Mouse (Mus musculus) embryonic stem cell, embryonic (primary cell): ENCODE measurements around the gene Gm9945.

Experiments used
- CTCF ChIA-PET, 4 experiments: fragments of 300-600 bp in 2 of 4; fragments of 350-600 bp in 2 of 4; sonication (Branson Sonifier 250); formaldehyde crosslinking; loops; one replicate each; lab custom pipeline; 2022; ENCODE audit warnings: inconsistent platforms in 2 of 4; lab: Charles Lee
- POLR2A ChIA-PET, 4 experiments: fragments of 300-600 bp in 2 of 4; fragments of 350-600 bp in 2 of 4; sonication (Branson Sonifier 250); formaldehyde crosslinking; loops; one replicate each; lab custom pipeline; 2022; ENCODE audit warnings: antibody characterized with exemption in 4 of 4, inconsistent platforms in 1 of 4; lab: Charles Lee

Gm9945 gene

GRCm38 (mm10) chr11:53451361-53451760, 28.6 kb upstream of the Gm9945 start:
- CTCF ChIA-PET: interaction anchor here in 3 of 4 experiments (0.9 to 1.9 kb wide), 3 partner anchors 15 to 19 kb away, joined by 3 to 7 read pairs (median 4); partner anchors contain the start of gene Gm9837 (in 1 of the 3)
- POLR2A ChIA-PET: interaction anchor here in 3 of 4 experiments (0.6 to 1.6 kb wide), 8 partner anchors 8 to 104 kb away, joined by 3 to 7 read pairs (median 3); partner anchors contain the start of genes Gdf9 (in 1 of the 3) and Uqcrq (in 1 of the 3)

DNA sequence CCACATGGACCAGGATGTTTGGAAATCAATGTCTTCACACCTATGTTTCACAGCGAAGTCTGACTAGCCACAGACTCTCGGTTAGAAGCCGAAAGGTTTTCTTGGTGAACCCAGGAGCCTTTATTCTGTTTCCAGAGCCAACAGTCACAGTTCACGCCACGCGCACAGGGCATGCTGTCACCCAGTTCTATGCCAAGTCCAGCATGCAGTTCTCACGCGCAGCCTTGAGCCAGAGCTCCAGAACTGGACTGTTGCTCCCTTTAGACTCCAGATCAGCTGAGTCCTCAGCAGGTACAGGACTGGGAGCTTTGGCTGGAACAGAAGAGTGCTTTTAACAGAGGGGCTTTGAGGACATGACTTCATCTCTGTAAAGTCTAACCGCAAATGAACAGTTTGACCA, 27.6 kb upstream of the Gm9945 start:
- POLR2A ChIA-PET: interaction anchor here in 1 of 4 experiments (1.2 kb wide), 1 partner anchor 12 kb away, joined by 3 read pairs; no protein-coding TSS in a partner anchor

DNA sequence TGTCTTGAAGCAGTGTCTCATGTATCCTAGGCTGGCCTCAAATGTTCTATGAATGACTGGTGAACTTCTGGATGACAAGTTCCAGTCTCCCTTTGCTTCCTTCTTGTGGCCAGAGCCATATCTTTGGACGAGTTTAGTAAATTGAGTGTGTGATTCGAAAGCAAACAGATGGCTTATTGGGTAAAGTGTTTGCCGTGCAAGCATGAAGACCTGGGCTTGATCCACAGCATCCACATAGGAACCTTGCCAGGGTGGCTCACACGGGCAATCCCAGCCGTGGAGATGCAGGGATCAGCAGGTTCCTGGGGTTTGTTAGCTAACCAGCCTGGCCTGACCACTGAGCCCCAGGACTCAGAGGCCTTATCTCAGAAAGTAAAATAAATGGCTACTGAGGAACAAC, 26.9 kb upstream of the Gm9945 start:
- ChIA-PET POLR2A (interaction anchor here in 1 of 4 experiments (1.2 kb wide), 1 partner anchor 11 kb away, joined by 3 read pairs; no protein-coding TSS in a partner anchor), CTCF (interaction anchor here in 1 of 4 experiments (0.7 kb wide), 1 partner anchor 63 kb away, joined by 3 read pairs; no protein-coding TSS in a partner anchor)

More for the DNA sequence above, 27.6 kb upstream of the Gm9945 start:
- CTCF ChIA-PET: interaction anchor here in 1 of 4 experiments (0.7 kb wide), 1 partner anchor 63 kb away, joined by 3 read pairs; no protein-coding TSS in a partner anchor

DNA sequence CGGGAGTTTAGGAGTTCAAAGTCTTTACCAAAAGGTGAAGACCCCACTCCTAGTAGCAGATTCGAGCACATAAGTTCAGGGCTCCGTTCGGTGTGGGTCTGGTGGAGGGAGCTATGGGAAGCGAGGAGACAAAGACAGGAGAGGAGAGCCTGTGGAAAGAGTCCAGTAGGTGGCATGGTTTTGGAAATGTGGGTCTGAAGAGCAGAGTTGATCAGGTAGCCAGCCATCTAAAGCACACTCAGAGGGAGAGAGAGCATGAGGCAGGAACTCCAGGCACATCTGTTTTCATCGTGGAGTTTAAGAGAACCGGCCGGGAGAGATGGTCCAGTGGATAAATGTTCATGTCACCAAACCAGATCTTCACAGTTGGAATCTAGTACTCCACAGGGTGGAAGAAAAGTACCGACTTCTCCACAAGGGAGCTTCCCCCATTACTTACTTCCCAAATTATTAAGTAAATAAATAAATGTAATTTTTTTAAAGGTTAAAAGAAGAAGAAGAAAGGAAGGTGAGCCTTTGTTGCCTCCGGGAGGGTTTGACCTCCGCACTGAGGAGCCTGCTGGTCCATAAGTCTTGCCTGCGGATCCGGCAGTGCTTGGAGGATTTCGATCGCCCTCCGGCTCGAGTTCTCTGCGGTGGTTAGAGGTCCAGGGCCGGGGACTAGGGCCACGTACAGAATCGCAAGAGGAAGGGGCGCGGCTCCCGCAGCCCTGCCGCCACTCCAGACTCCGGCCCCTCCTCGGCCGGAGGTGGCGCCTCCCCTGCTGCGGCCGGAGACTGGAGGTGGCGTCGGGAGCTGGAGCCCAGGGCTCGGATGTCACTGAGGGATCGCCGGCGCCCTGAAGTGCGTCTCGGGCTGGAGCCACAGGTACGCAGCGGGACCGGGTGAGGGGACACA, 23.2 kb upstream of the Gm9945 start, which contains the start of the genes Gm10447 and Shroom1:
Gene Gm10447 (minus strand): TSS at position 637 of the 898 bp plus-strand sequence.
Gene Shroom1 (plus strand): TSS at position 732 of the 898 bp plus-strand sequence.
- ChIA-PET POLR2A (interaction anchor here in 3 of 4 experiments (0.6 to 3.5 kb wide), 21 partner anchors 9 to 200 kb away, joined by 3 to 20 read pairs (median 4); partner anchors contain the start of genes Gdf9 (in 2 of the 3), Uqcrq (in 2 of the 3), Gm9837 (in 1 of the 3) and Gm9945 (in 1 of the 3)), CTCF (interaction anchor here (0.6 to 3.7 kb wide), 36 partner anchors 8 to 293 kb away, joined by 3 to 56 read pairs (median 4); partner anchors contain the start of genes Gm9837 (in 3 of the 4), Gdf9 (in 1 of the 4), Gm9945 (in 1 of the 4) and Sowaha (in 1 of the 4))

DNA sequence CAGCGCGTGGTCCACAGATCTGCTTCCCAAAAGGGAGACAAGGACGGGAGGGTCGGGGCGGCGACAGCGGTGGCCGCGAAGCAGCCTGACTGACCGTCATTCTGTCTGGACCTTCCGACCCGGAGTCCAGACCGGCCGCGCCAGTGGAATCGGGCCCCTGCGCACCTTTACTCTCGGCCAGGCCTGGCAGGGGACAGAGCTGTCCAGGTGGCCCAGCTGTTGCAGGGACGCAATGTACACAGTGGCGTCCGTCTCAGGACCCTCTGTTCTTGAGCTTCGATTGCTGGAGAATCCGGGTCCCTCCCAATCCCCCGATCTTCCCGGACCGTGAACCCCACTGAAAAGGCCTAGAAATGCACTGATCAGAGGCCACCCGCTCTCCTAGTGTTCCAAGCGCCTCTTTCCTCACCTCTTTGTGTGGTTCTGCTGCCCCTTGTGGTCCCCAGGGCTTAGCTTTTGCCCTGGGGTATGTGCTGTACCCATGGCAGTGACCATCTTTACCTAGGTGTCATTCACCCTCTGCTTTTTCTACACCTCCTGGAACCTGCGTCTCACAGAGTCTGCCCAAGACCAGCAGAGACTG, 22.5 kb upstream of the Gm9945 start:
- POLR2A ChIA-PET: interaction anchor here in 3 of 4 experiments (0.6 to 3.5 kb wide), 18 partner anchors 8 to 1854 kb away, joined by 3 to 20 read pairs (median 4); partner anchors contain the start of genes Gdf9 (in 2 of the 3), Uqcrq (in 2 of the 3), Gm9837 (in 1 of the 3) and Gm9945 (in 1 of the 3)

DNA sequence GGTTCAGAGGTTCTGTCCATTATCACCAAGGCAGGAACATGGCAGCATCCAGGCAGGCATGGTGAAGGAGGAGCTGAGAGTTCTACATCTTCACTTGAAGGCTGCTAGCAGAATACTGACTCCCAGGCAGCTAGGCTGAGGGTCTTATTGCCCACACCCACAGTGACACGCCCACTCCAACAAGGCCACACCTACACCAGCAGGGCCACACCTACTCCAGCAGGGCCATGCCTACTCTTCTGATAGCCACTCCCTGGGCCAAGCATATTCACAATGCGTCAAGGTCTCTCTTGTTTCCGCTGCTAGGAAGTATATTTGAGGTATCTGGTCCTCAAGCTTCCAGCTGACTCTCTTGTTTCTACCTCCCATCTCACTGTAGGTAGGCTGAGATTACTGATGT, 21.0 kb upstream of the Gm9945 start:
- ChIA-PET POLR2A (interaction anchor here in 1 of 4 experiments (1.1 to 1.5 kb wide), 4 partner anchors 8 to 48 kb away, joined by 3 to 4 read pairs (median 3); partner anchors contain the start of genes Gdf9 and Uqcrq), CTCF (interaction anchor here in 2 of 4 experiments (0.6 to 1.1 kb wide), 2 partner anchors 12 to 23 kb away, joined by 4 to 14 read pairs; no protein-coding TSS in a partner anchor)

More for the DNA sequence above, 22.5 kb upstream of the Gm9945 start:
- CTCF ChIA-PET: interaction anchor here (0.6 to 3.7 kb wide), 26 partner anchors 8 to 278 kb away, joined by 3 to 56 read pairs (median 4); partner anchors contain the start of genes Gm9837 (in 3 of the 4), Gdf9 (in 1 of the 4), Gm9945 (in 1 of the 4) and Sowaha (in 1 of the 4)

DNA sequence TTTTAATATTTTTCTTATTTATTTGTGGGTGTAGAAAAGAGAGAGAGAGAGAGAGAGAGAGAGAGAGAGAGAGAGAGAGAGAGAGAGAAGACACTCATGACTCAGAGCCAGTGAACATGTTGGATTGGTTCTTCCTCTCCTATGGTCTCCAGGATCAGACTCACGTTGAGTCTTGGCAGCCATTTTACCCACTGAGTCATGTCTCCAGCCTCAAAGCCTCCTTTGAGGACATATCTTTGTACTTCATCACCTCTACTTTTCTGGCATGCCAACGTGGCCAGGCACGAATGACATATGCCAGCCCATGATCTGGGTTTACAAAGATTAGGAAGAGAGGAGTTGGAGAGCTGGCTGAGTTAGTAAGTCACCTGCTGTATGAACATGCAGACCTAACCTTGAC, 19.8 kb upstream of the Gm9945 start:
- POLR2A ChIA-PET: interaction anchor here in 2 of 4 experiments (0.8 to 1.5 kb wide), 3 partner anchors 9 to 200 kb away, joined by 3 read pairs; no protein-coding TSS in a partner anchor

DNA sequence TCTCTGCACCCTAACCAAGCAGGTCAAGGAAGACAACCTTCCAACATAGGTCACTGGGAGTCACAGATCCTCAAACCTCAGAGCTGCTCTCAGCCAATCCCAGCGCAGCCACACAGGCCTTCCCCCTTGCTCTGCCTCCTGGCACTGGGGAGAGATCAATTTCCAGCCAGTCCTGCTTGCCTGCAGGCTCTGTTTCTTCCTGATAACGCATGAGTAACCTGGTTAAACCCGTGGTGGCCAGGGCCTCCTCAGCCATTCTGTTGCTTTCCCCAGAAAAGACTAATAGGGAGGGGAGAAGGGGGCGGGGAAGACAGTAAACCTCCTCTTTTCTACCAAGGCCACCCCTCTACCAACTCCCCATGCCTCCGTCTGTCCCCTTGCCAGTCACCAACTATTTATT, 18.2 kb upstream of the Gm9945 start:
- CTCF ChIA-PET: interaction anchor here in 1 of 4 experiments (0.6 kb wide), 1 partner anchor 251 kb away, joined by 4 read pairs; no protein-coding TSS in a partner anchor

More for the DNA sequence above, 19.8 kb upstream of the Gm9945 start:
- CTCF ChIA-PET: interaction anchor here in 3 of 4 experiments (0.7 to 1.3 kb wide), 3 partner anchors 13 to 246 kb away, joined by 3 to 6 read pairs (median 3); partner anchors contain the start of genes Gm9945 (in 1 of the 3) and Sowaha (in 1 of the 3)

DNA sequence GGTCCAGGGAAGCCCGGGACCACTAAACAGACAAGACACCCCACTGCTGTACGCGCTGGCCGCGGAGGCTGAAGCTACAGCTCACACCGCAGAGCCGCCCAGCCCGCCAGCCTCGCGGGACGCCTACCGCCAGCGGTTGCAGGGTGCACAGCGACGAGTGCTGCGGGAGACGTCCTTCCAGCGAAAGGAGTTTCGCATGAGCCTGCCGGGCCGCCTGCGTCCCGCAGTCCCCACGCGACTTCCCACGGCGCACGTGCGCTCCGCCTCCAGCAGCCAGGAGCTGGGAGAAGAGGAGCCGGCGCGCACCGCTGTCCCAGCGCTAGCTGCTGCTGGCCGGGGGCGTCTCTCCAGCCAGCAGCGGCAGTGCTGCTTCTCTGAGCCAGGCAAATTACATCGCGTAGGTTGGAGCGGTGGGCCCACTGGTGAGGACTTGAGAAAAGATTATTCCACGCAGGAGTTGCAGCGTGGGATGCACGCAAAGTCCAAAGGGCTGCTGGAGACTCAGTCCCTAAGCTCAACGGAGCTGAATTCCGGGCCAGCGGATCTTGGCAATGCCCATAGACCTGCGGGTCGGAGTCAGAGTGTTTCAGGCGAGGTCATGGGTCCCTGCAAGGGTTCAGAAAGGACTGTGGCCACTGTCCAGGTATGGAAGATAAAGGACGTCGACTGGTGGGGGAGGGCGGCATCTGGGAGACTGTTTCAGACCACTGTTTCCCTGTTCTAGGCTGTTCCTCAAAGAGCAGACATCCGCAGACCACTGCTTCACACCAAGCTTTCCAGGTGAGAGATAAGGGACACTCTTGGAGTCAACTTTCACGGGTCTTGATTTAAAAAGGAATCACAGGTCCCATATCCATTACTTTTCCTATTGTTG, 16.2 kb upstream of the Gm9945 start:
- ChIA-PET POLR2A (interaction anchor here (0.6 to 3.0 kb wide), 22 partner anchors 7 to 428 kb away, joined by 3 to 20 read pairs (median 4); partner anchors contain the start of genes Gdf9 (in 3 of the 4), Uqcrq (in 2 of the 4), Gm10447 (in 1 of the 4) and Gm9945 (in 1 of the 4)), CTCF (interaction anchor here in 3 of 4 experiments (0.5 to 2.0 kb wide), 16 partner anchors 9 to 273 kb away, joined by 3 to 8 read pairs (median 3); partner anchors contain the start of genes Gm9945 (in 1 of the 3) and Sowaha (in 1 of the 3))

More for the DNA sequence above, 18.2 kb upstream of the Gm9945 start:
- POLR2A ChIA-PET: interaction anchor here in 1 of 4 experiments (0.5 kb wide), 1 partner anchor 26 kb away, joined by 5 read pairs; no protein-coding TSS in a partner anchor

DNA sequence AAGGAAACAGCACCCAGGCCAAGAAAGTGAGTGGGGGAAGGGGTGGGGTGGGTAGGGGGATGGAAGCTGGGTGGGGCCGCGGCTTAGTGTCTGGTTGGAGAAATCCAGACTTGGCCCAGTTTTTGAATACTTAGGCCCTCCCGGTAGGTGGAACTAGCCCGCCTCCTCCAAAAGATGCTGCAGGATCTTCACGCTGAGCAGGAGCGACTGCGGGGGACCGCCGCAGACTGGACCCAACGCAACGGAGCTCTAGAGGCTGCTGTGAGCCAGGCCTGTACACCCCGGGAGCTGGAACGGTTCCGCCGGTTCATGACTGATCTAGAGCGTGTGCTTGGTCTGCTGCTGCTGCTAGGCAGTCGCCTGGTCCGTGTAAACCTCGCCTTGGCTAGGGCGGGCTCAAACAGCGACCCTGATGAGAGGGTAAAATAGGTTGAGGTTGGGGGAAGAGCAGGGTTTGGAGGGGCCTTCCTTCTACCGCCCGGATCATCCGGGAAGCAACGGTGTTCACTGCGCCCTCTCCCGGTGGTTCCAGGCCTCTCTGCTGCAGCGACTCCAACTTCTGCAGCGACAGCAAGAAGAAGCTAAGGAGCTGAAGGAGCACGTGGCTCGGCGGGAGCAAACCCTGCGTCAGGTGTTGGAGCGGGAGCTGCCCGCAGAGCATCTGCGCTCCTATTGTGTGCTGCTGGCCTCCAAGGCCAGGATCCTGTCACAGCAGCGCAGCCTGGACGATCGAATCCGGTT, 13.6 kb upstream of the Gm9945 start:
- ChIA-PET POLR2A (interaction anchor here (0.5 to 3.0 kb wide), 28 partner anchors 9 to 320 kb away, joined by 3 to 20 read pairs (median 4); partner anchors contain the start of genes Gm9945 (in 3 of the 4), Shroom1 (in 3 of the 4), Sowaha (in 3 of the 4) and Gdf9 (in 2 of the 4)), CTCF (interaction anchor here (0.5 to 2.9 kb wide), 91 partner anchors 9 to 646 kb away, joined by 3 to 56 read pairs (median 4); partner anchors contain the start of genes Gm10447 (in 4 of the 4), Shroom1 (in 4 of the 4), Gm9945 (in 3 of the 4) and Sowaha (in 3 of the 4))

- ChIA-PET CTCF (interaction anchor here (0.7 to 2.3 kb wide), 43 partner anchors 10 to 462 kb away, joined by 3 to 41 read pairs (median 4); partner anchors contain the start of genes Gm10447 (in 3 of the 4), Gm9945 (in 3 of the 4), Shroom1 (in 3 of the 4) and Sowaha (in 3 of the 4)), POLR2A (interaction anchor here in 2 of 4 experiments (0.6 to 1.7 kb wide), 12 partner anchors 9 to 266 kb away, joined by 3 to 11 read pairs (median 3); partner anchors contain the start of genes Gm9945 (in 2 of the 2), Gm10447 (in 1 of the 2), Rad50 (in 1 of the 2) and Shroom1 (in 1 of the 2))
These were observed 10.5 kb upstream of the Gm9945 start for GRCm38 (mm10) chr11:53469294-53469967.

DNA sequence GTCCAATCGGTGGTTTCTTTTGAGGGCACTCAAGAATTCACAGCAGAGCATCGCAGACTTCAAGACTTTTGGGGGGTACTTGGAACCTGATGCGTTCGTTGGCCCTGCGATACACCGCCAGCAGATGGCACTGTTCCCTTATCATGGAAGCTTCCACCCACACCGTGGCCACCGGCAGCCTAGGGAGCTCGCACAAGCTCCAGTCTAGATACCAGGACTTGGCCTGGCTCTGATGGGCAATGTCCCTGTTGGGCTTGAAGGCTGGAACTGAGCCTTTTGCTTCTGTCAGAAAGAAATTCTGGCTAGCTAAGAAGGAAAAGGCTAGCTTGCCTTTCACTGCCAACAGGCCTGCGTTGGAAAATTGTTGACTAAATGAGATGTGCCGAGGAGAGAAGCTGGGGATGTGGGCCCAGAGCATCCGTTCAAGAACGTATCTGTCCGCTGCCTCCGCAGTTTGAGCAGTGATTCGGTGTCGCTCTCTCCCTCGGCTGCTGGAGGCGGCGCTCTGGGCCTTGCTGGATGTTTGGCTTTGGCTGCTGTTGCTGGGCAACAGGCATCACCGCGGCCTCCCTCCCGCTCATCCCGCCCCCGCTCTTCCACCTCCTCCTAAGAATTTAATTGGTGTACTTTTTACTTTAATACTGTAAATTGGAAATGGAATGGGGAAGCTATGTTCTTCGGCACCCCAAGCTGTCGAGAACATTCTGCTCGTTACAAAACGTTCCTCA, 9.8 kb upstream of the Gm9945 start, which contains the start of gene Gm9837:
Gene Gm9837 (minus strand): TSS at position 512 of the 728 bp plus-strand sequence.
- ChIA-PET POLR2A (interaction anchor here in 3 of 4 experiments (0.5 to 1.7 kb wide), 12 partner anchors 8 to 266 kb away, joined by 3 to 11 read pairs (median 3); partner anchors contain the start of genes Gm9945 (in 2 of the 3), Gm10447 (in 1 of the 3), Rad50 (in 1 of the 3) and Shroom1 (in 1 of the 3)), CTCF (interaction anchor here (0.5 to 2.3 kb wide), 60 partner anchors 9 to 1783 kb away, joined by 3 to 41 read pairs (median 4); partner anchors contain the start of genes Gm10447 (in 3 of the 4), Gm9945 (in 3 of the 4), Shroom1 (in 3 of the 4) and Sowaha (in 3 of the 4))

DNA sequence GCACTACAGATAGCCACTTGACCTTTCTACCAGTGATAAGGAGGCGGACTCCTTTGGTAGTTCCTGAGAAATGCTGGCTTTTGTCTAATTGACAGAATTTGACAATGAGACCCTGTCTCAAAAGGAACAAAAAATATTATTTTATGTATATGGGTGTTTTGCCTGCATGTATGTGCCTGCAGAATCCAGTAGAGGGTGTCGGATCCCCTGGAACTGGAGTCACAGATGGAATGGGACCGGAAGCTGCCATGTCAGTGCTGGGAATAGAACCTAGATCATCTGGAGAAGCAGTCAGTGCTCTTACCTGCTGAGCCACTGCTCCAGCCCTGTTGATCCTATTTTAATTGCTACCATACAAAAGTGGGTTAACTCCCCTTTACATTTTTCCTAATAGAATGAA, 7.3 kb upstream of the Gm9945 start:
- ChIA-PET POLR2A (interaction anchor here in 1 of 4 experiments (1.9 kb wide), 1 partner anchor 14 kb away, joined by 4 read pairs; no protein-coding TSS in a partner anchor), CTCF (interaction anchor here (0.5 to 1.6 kb wide), 7 partner anchors 9 to 265 kb away, joined by 3 to 5 read pairs (median 3); no protein-coding TSS in a partner anchor)
